Mouse (Mus musculus) left cerebral cortex, adult 11 months (tissue): ENCODE results near the gene Slx4ip.

Source experiments
- DNase-seq: peaks from one replicate; pipeline ENCODE4 v3.0.0; 2022; ENCODE audit warnings: low spot score

The Slx4ip gene

DNA sequence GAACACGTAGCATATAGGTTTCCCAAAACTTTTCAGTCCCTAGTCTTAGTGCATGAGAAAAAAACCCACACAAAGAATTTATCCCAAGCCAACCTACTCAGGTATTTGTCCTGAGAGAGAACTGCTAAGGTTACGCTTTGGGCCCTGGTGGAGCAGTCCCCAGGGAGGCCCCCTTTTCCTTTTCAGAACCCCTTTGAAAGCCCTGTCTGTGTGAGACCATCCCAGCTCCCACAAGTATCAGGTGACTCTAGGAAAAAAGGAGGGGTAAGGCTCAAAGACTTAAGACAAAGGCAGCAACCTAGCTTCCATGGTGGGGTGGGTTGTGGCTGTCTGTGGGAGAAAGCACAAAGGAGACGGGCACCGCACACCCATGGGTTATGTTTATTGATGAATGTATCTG is 216.2 kb downstream of the Slx4ip start:
- no peak for DNase-seq

DNA sequence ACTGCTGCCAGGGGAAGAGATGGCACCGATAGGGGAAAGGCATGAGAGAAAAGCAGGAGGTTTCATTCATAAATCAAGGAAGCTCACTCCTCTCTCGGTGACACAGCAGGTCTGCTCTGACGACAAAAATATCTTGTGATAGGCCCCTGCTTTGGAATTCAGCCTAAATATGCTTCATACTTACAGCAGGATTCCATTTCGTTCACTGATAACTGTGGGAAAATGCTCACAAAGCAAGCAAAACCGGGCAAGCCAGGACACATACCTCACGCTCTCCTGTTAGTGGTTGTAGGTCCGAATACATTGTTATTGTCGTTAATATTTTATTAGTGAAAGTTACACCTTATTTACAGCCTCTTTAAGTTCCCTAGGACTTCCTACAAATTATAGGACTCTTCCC is 216.9 kb downstream of the Slx4ip start:
- no peak for DNase-seq

DNA sequence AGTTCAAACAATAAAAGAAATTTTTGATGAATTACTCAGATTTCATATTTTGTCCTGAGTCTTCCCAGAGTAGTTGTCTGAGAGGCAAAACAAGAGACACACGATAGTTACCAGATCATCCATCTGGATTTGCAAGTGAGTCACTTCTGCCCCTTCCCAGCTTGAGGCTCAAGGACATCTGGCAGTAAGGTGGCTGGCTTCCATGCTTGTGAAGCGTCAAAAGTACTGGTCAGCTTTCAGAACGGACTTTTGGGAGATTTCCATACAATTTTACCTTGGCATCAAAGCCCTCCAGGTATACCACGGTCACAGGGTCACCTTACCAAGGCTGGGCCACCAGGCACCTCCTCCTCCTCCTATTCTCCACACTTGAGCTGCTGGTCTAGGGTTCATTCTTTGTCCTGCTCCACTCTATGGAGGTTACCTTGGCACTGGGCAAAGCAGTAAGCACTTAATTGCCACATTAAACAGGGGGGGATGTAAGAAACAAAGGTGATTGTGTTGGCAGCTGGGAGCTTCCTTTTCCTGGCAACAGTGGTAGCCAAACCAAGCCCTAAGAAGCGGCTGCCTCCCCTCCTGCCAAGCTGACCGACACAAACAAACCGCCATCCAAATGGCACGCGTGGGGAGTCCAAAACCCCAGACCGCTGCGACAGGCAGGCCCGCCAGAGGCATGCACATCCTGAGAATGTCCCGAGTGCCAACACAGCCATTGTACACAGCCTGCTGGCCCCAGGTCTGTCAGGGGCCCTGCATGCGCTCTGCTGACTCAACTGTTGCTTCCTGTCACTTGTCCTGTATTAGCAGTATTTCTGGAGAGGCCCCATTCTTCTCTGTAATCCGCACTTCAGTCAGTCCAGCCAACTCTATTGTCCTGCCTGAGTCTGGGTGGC is 218.5 kb downstream of the Slx4ip start:
- DNase-seq, result no peak

DNA sequence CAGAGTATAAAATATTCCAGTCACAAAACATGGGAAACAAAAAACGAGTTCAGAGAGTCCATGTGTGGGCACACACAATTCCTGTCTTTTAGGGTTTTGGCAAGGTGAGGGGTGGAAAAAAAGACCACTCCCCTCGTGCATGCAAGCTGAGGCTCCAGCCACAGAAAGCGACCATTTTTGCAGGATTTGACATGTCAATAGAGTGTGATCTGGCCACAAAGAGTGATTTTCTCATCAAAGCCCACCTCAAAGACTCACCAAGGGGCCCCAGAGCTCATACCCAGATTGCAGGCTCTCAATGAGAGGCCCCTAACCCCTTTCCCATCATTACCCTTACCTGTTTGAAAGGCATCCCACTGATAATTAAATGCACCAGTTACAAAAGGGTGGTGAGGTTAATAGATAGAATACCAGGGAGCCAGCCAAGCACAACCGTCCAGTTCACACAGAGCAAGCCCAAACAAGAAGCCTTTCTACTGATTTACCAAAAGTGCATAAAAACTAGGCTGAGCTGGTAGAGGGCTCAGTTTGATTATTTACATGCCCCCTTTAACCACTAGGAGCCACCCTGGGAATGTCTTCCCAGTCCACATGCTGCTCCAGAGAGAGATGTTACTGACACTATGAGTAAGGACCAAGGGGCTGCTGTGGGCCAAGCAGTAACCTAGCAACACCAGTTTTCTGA is 219.3 kb downstream of the Slx4ip start:
- DNase-seq, result no peak

DNA sequence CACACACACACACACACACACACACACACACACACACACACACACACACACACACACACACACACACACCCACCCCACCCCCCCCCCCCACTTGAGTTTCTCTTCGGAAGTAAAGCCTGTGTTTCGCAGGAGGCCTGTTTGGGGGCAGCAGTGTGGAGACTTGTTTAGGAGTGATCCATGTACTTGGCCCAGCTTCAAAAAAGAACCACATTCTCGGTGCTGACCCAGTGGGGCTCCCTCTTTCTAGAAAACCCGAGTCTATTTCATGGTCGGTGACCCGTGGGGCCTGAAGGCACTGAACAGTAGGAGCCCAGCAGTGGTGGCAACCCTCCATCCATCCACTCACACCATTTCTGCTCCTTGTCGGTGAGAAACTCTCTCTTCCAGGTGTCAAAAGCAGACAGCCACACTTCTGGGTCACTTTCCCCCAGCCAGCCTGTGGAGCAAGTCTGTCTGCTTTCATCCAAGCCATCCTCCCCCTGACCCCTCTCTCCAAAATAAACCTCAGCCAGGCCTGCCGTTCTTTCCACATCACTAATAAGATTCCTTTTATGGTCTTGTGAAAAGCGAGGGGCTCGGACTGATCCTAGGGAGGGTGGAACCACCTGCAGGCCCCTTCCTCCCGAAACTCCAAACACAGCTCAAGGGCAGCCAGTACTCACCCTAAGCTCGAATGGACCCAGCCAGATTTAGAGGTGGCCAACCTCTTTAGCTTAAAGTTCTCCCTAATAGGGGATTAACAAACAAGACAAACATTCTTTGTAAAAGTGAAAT is 222.5 kb downstream of the Slx4ip start:
- no peak for DNase-seq

DNA sequence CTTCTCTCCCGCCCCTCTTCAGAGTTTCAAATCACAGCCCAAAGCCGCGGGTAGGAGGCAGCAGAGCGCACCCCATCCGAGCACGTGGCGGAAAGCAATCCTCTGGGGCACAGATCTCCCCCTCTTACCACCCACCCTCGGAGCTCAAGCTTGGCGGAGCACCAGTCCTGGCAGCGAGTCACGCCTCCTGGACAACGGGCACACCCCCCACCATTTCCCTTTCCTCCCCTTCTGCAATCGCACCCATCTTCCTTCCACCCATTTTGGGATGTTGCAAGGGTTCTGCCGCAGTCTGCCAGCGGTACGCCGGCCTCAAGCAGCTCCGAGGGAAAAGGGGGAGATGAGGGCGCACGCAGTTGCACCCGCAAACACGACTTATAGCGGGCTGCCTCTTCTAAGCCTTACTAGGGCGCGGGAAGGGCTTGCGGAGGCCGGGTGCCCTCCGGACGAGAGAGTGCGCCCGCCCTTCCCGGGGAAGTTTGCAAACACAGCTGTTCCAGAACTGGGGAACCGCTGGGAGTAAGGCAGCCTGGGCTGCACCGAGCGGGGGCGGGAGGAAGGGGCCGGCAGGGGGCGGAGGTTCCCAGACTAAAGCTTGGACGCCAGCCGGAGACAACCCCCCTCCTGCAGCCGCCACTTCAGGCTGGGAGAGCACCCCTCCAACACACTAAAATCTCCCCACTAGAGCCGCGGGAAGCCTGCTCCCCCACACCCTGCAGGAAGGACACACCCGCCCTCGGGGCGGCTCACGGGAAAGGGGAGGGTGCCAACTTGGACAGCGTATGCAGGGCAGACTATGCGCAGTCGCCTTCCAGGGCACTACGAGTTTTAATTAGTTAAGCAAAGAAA is 223.5 kb downstream of the Slx4ip start:
- DNase-seq, result peak; percentile 31

DNA sequence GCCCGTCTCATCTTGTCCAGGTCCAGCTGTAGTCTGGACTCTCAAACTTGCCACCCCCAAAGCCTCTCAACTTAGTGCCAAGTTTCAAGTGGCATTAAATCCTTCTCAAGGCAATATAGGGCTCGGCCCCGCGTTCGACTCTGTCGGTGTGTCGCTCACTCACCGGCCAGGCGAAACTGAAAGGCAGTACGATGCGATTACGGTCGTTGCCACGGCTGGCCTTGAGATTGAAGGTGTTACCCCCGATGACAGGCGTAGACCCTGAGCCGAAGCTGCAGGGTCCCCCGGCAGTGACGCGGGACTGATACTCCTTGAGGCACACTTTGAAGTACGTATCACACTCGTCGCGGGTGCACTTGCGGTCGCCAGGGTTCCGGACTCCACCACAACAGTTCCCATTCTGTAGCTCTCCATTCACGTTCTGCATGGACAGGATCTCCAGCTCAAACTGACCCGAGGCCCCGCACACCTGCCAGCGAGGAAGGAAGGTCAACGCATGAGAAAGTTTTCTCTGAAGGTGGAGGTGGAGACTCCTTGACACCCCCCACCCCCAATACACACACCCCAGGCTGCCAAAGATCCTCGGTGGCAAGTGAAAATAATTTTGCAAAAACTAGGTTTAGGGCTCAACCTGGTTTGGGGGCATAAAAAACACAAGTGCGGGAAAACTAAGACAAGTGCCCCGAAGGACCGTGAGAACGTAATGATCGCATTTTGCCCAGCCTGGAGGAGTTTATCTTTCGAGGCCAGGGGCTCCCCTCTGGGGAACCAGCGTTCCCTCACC is 224.4 kb downstream of the Slx4ip start:
- DNase-seq, result no peak

DNA sequence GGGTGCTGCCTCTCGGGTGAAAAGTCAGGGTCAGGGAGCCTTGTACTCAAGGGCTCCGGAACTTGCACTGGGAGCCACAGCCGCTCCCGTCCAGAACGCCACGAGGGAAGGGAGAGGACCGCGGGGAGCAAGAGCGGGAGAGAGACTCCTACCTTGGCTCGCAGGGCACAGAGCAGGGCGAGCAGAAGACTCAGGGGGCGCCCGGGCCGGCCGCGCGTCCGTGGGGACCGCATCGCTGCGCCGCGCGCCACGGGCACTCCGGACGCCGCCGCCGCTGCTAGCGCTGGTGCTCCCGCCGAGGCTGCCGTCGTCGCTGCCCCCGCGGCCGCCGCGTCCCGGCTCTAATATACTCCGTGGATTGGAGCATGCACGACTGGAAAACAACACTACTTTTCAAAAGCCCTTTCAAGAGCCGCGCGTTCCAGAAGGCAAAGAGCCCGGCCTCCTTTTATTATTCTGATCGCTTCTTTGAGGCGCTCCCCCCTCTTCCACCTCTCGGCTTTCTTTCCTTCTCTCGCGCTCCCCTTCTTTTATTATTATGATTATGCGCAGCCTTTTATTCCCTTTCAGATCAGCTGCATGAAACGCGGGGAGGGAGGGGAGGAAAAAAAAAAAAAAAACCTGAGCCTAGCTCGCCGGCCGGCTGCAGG is 225.1 kb downstream of the Slx4ip start, which contains the start of gene Jag1:
Gene Jag1 (minus strand): TSS at position 620 of the 650 bp plus-strand sequence.
- DNase-seq, result no peak

DNA sequence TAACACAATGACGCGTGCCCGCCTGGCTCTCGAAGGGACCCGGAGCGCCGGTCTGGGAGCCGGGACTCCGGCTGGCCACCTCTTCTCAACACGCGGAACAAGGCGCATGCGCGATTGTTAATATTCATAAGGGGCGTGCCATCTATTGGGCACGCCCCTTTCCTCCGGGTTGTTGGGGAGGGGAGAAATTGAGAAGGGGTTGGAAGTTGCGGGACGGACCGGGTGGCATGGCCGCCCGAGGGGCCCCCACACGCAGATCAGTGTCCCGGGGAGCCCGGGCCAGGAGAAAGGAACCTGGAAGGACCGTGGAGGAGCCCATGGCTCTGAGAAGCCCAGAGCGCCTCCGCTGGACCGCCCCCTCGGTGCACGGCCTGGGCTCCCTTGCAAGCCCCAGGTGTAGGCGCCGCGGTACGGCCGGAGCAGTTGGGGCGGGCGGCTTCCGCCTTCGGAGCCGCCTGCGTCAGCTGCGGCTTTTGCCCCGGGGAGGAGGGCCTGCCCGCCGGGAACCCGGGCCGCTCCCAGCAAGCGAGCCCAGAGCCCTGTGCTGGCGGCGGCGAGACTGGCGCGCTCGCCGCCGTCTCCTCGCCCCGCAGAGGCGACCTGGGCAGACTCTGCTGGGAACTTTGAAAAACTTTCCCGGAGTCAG is 225.8 kb downstream of the Slx4ip start:
- peak; percentile 72 for DNase-seq

DNA sequence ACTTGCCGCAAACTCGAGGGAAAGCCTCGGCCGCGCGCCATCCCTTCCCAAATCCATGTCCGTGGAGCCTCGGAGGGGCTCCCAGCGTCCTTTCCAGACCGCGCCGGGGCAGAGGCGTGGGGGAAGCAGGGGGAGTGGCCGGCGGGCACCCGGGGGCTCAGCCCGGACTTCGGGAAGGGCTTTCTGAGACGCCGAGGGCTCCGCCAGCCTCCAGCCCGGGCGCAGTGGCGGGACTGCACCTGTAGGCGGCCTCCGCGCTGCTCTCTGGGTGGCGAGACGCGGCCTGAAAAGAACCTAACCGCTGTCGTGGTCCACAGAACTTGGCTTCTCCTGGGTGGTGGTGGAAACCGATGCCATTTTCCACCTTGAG is 226.3 kb downstream of the Slx4ip start:
- no peak for DNase-seq
